Mouse (Mus musculus) kidney, adult 2 months (tissue): ENCODE data around the gene Krtap5-4.

Experiments
- CTCF ChIP-seq: fragments of 200-500 bp; conservative IDR thresholded peaks from 2 replicates; pipeline ENCODE4 v1.5.1; 2011; ENCODE audit warnings: low read depth, mild to moderate bottlenecking, control low read depth, low read length, moderate library complexity, mixed read lengths; ENCODE audit not compliant: insufficient read depth, insufficient read length
- POLR2A ChIP-seq: fragments of 200-500 bp; IDR thresholded peaks from one replicate; pipeline ENCODE4 v1.6.1; 2011; ENCODE audit warnings: low read depth, low read length, control low read depth

DNA sequence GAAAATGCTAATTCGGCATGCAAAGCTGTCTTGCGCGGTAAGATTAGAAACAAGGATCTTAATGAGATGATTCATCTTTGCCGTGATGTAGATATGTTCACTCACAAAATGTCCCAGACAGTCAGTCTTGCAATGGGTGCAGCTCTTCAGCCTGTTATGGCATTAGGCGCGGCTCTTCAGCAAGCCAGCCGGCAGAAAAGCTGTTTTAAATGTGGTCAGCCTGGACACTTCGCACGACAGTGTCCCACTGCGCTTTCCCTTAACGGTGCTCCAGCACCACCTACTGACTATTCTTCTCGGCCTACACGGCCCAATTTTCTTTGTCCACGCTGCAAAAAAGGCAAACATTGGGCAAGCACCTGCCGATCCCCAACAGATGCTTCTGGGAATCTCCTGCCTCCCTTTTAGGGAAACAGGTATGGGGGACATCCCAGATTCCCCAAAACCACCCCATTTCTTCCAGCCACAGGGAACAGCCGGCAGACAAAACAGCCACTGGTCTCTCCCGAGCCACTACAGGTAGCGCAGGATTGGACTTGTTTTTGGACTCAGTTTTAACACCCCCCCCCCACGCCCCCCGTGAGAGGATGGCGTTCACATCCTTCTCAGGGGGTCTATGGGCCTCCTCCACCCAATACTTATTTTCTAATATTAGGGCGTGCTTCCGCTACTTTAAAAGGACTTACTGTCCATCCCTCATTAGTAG, 18.1 kb upstream of the Krtap5-4 start:
- TF ChIP-seq POLR2A: no peak
- peak; percentile 57; the same call in 1 of the 2 replicates for TF ChIP-seq CTCF
